Mouse (Mus musculus) inflammation-experienced regulatory T-cells, adult 6 months (primary cell): ENCODE data around the gene Pdgfra. TPM values are rescaled to one million over a fixed set of nuclear protein-coding genes. Genes with fewer than 3 reads are reported as not detected.

Experiments used
- ATAC-seq: one replicate; pipeline ENCODE4 v1.8.0; 2017
- polyA plus RNA-seq, 3 experiments: library from polyadenylated mRNA; unstranded; fragments of 100-300 nt; shearing (Covaris generic); gene quantifications; one replicate each; pipeline ENCODE4 v1.2.1; 2017

Gene Pdgfra
- not detected for polyA plus RNA-seq

- no peak for ATAC-seq
These were observed at the start of gene Pdgfra for GRCm38 (mm10) chr5:75152021-75152425. Gene Pdgfra (plus strand): TSS chr5:75152292.

- ATAC-seq, result no peak
These were observed 45.6 kb upstream of the Pdgfra start for GRCm38 (mm10) chr5:75106511-75106910.

- no peak for ATAC-seq
These were observed 42.7 kb upstream of the Pdgfra start for GRCm38 (mm10) chr5:75109368-75109767.

GRCm38 (mm10) chr5:75111781-75112180 lies 40.3 kb upstream of the Pdgfra start:
- ATAC-seq, result no peak

GRCm38 (mm10) chr5:75118840-75119239 lies 33.3 kb upstream of the Pdgfra start:
- no peak for ATAC-seq

- ATAC-seq, result no peak
These were observed 30.4 kb upstream of the Pdgfra start for GRCm38 (mm10) chr5:75121646-75122045.

- ATAC-seq, result no peak
These were observed 17.4 kb upstream of the Pdgfra start for GRCm38 (mm10) chr5:75134681-75135080.

GRCm38 (mm10) chr5:75143092-75143491 lies 9.0 kb upstream of the Pdgfra start:
- peak; percentile 81 for ATAC-seq

- no peak for ATAC-seq
These were observed 8.3 kb upstream of the Pdgfra start for GRCm38 (mm10) chr5:75143767-75144166.

GRCm38 (mm10) chr5:75145341-75145740 lies 6.8 kb upstream of the Pdgfra start:
- ATAC-seq, result no peak

- no peak for ATAC-seq
These were observed 5.6 kb upstream of the Pdgfra start for GRCm38 (mm10) chr5:75146469-75146868.

- ATAC-seq, result no peak
These were observed 3.6 kb upstream of the Pdgfra start for GRCm38 (mm10) chr5:75148343-75149127.

GRCm38 (mm10) chr5:75149380-75149779 lies 2.7 kb upstream of the Pdgfra start:
- ATAC-seq, result no peak

- no peak for ATAC-seq
These were observed 2.2 kb upstream of the Pdgfra start for GRCm38 (mm10) chr5:75149880-75150279.

GRCm38 (mm10) chr5:75150341-75150981 lies 1.6 kb upstream of the Pdgfra start:
- ATAC-seq, result no peak

- no peak for ATAC-seq
These were observed 769 bp upstream of the Pdgfra start for GRCm38 (mm10) chr5:75151146-75151900.

- no peak for ATAC-seq
These were observed 916 bp downstream of the Pdgfra start for GRCm38 (mm10) chr5:75152791-75153625.

GRCm38 (mm10) chr5:75153626-75153960 lies 1.5 kb downstream of the Pdgfra start:
- ATAC-seq, result no peak

GRCm38 (mm10) chr5:75153961-75154620 lies 2.0 kb downstream of the Pdgfra start:
- ATAC-seq, result no peak

- no peak for ATAC-seq
These were observed 2.6 kb downstream of the Pdgfra start for GRCm38 (mm10) chr5:75154621-75155235.

GRCm38 (mm10) chr5:75155281-75155680 lies 3.2 kb downstream of the Pdgfra start:
- no peak for ATAC-seq
